Mouse (Mus musculus) R1 (cell line): Measurements from ENCODE around the gene Higd1a.
A peak's percentile ranks its signal among the peaks of the same experiment; 100 is the strongest.

Experiments used
- DNase-seq: peaks from one replicate; pipeline ENCODE4 v3.0.0-alpha.2; 2018; ENCODE audit warnings: low read depth, low spot score

Higd1a gene

DNA sequence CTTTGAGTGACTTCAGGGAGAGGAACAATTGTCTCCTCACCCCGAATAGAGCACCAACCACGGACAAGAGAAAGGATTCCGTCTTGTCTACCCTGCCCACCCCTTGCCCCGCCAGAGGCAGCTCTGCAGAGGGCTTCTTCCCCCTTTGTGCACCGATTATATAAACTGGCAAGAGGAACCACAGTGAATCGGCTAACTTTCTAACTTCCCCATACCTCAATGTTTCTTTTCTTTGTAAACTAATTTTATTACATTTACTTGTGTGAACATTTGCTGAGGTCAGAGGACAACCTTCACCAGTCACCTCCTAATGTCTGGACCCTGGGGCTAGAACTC lies at the start of gene Higd1a:
Higd1a (minus strand) TSS at position 210 of the 336 bp plus-strand sequence.
- DNase-seq, result no peak

DNA sequence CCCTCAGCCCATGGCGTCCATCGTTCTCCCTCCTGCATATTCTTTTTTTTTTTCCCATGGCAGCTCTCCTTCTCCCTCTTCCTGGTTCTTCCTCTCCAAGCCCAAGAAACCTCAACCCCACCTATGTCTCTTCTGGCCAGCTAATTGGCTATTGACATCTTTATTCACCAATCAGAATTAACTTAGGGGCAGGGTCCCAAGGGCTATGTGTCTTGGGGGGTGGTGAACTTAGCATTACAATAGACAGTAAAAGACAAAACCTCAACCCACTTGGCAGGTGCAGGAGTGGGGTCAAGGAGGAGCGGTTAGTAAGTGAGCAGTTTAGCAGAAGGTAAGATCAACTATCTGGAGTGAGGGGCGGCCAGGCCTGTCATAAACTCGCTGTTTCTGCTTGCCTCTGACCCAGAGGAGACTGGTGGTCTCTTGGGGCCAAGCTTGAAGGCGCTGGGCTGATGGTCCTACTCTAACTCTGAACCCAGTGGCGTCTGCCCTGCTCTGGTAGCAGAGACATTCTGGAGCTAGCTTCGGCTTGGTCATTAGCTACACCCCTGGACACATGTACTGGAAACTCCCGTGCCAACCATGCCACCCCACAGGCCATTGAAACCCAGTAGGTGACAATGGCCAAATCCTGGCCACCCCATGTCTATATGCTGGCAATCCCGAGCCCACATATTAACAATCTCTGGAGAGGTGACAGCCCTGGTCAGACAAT lies 49.4 kb upstream of the Higd1a start:
- peak; percentile 53 for DNase-seq

DNA sequence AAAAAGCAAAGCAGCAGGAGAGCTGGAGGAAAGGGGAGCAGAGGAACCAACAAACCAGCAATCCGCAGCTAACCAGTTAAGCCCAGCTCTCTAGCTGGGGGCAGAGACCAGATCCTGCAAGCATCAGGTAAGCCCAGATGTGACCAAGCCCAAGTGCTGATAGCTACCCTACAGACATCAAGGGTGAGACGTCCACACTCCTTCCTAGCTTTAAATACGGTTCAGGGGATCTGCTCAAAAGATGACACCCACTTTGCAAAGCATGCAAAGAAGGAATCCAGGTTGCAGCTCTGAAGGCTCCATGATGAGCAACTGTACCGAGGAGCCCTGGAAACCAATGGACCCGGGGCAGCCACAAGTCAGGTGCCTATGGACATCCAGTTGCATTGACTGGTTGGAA lies 48.3 kb upstream of the Higd1a start:
- no peak for DNase-seq

GRCm38 (mm10) chr9:121905556-121906185 lies 47.5 kb upstream of the Higd1a start:
- DNase-seq, result no peak

DNA sequence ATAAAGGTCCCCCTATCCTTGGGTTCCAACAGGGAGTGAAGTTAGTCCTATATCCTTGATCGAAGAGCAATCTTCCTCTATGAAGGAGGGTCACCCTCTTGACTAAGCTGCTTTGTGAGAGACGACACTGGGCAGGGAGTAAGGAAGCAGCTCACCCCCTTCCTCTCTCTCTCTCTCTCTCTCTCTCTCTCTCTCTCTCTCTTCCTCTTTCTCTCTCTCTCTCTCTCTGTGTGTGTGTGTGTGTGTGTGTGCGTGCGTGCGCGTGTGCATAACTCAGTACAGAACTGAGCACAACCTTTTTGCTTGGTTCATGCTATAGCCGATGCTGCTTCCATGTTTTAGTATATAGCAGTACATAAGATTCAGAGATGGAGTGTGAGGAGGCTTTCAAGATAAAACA lies 46.8 kb upstream of the Higd1a start:
- no peak for DNase-seq

DNA sequence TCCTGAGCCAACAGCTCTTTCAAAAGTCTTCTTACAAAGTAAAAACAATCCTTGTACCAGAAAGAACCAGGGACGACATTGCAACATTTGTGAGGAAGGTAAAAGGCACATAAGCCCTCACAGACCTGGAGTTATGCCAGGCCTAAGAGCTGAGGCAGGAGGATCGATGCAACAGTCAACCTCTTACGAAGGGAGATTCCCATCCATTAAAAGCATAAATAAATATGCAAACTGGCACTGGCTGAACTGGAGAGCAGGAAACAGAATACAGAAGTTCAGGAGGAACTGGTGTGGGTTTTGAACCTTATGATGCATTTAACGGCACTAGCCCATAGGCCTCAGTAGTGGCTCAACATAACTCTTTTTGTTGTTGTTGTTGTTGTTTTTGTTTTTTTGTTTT lies 46.2 kb upstream of the Higd1a start:
- DNase-seq, result no peak

- DNase-seq, result no peak
Observed at GRCm38 (mm10) chr9:121903476-121904305, 45.5 kb upstream of the Higd1a start.

DNA sequence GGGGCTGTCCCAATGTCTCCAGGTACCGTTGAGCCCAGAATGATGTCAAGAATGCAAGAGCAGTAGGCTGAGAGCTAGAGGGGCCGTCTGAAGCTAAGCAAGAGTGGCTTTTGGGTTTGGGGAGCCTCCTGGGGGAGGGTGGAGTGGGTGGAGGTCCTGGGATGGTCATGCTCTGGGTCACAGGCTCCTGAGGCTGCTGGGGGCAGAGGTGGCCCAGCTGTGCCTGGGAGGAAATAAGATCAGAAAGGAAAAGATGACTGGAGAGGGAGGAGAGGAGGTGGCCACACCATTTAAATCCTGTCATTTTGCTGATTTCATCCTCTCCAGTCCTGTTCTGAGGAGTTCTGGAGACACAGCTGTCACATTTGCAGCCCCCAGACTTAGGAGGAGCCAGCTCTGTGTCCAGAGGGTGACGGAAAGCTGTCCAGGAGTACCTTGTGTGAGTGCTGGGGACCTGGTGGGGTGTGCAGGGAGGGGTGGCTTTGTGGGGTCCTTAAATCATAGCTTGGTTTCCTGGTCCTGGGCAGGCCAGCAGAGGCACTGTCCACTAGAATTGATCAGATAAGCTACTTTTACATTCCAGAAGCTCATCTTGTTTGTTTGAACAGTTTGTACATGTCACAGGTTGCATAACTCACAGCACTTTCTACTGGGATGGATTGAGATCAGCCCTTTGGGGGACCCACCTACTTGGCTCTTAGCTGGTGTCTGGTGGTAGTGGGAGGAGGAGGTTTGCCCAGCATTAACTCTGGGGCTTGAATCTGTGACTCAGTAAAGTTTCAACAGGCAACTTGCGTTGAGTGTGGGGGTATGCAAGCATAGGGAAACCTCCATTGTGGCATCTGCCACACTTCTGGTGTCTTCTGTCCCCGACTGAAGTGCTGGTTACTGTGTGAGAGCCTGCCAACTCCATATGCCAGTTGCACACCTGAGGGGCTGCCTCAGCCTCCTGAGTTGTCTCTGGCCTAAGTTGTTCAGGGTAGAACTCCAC lies 43.8 kb upstream of the Higd1a start:
- no peak for DNase-seq

DNA sequence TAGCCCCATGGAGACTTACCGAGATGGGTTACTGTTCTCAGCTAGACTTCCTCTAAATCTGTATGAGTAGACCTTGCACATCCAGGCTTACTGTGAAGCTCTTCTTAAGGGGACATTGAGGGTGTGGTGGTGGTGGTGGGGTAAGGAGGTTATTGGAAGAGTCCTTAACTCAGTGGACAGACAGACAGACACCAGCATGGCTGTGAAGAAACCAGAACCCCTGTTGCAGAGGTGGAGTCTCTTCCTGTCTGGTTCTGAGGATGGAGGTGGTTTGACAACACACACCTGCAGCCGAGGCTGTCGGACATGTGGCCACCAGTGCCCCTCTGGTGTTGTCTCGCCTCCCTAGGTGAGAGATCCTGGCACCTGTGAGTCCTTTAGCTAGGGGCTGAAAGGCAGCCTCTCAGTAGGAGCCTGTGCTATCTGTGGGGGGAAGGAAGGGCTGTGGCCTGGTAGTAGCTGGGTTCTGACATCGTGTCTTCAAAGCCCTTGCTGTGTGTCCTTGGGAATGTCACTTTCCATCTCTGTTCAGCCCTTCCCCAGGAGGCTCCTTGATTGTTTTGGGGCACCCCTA lies 42.2 kb upstream of the Higd1a start:
- DNase-seq, result no peak

GRCm38 (mm10) chr9:121899306-121899705 lies 41.1 kb upstream of the Higd1a start:
- no peak for DNase-seq

DNA sequence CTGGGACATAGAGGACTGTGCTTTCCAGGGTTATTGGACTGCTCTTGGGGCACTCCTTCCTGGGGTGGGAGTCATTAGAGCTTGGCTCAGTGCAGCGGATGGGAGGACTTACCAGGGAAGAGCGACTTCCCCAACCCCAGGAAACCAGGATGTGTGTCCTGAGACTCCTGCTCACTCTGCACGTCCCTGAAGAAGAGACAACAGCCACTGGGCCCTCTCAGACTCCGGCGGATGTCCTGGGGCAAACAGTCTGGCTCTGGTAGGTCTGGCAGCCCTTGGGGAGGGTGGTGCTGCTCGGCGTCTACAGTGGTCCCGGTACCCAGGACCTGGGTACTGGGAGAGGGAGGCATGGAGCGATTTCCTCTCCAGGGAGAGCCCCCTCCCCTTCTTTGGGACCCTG lies 40.1 kb upstream of the Higd1a start, which contains the start of gene Ackr2:
Ackr2 (plus strand) TSS at position 111 of the 400 bp plus-strand sequence.
- DNase-seq, result no peak

- DNase-seq, result no peak
Observed at GRCm38 (mm10) chr9:121896820-121897219, 38.7 kb upstream of the Higd1a start.

- DNase-seq, result no peak
Observed at GRCm38 (mm10) chr9:121895392-121895993, 37.3 kb upstream of the Higd1a start.

DNA sequence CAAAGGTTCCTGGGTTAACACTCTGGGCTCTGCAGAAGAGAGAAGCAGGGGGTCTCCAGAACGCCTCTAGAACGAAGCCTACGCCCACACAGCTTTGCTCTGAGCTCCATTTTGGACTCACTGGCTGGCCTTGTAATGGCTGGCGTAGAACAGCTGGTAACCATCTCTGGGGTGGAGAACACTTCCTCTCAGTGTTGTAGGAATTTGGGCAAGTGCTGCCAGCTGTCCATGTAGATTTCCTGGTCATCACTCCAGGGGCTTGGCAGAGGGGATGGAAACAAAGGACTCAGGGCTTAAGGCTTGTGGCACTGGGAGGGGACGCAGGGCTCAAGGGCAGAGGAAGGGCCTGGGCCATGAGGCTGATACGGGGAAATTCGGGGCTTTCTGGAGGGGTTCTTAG lies 36.3 kb upstream of the Higd1a start:
- no peak for DNase-seq

- DNase-seq, result no peak
Observed at GRCm38 (mm10) chr9:121892057-121892687, 34.0 kb upstream of the Higd1a start.

- DNase-seq, result no peak
Observed at GRCm38 (mm10) chr9:121891301-121891700, 33.1 kb upstream of the Higd1a start.

DNA sequence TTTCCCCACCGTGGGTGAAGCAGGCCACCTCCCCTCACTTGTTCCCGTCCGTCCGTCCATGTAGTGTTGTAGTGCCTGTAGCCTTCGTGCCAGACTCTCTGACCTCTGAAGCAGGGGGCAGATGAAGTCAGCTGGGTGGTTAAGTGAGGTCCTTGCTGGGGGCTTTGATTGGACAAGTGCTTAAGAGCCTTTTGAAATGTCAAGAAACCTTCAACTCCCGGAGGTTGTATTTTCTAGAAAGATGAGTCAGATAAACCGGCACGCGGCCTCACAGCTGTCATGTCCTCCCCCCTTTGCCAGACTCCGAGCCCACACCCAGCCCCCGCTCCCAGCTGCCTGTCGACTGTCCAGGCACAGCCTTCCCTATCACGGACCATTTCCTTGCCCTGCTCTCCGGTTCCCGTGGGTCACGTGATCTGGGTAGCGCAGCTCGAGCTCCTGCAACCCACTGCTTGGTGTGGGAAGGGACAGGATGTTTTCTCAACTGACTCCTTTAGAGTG lies 32.3 kb upstream of the Higd1a start:
- DNase-seq, result no peak

DNA sequence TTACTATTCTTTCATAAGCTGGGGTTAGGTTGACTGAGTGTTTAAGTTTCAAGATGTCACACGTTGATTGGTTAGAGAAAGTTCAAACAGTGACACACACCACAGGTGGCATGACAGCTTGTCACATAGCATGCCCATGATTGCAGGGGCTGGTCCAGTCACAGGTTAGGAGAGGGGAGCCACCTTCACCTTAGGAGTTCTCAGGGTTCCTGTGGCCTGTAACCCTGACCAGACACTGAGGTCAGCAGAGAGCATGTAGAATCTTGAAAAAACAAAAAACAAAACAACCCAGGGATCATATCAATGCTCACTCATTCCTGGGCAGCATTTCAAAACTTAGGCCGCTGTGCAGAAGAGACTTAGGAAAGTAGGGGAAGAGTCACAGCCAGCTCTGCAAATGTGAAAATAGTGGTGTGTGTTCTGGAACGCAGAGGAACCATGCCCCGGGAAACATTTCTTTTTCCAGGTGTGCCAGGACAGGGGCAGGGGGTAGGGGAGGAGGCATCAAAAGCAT lies 31.8 kb upstream of the Higd1a start:
- DNase-seq, result no peak

DNA sequence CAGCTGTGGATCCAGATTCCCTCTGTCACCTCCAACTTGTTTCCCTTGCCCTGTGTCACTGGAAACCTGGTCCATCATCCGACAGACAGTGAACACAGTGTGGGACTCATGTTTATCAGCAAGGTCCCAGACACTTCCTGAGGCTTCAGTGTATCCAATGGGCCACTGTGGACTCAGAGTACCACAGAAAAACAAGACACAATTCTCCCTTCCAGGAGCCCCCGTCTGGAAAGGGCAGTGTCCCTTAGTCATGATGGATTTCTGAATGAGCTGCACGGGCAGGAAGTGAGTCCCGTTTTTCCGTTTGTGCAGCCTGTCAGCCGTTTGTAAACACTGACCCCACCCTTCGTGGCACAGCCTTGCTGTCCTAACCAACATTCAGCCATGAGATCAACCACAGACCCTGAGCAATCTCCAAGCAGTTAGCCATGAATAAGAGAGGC lies 23.9 kb upstream of the Higd1a start:
- DNase-seq, result no peak

GRCm38 (mm10) chr9:121881301-121881700 lies 23.1 kb upstream of the Higd1a start:
- no peak for DNase-seq
